Mouse (Mus musculus) liver, embryonic 14.5 days (tissue): ENCODE data around the gene Ntn4. TPM values are rescaled to one million over a fixed set of nuclear protein-coding genes. Genes with fewer than 3 reads are reported as not detected.

Source experiments
- ATAC-seq: fragments of 200-750 bp; cut with Nextera tagmentation; 2 replicates; pipeline ENCODE4 v1.8.0; 2017; ENCODE audit warnings: moderate number of reproducible peaks, mild to moderate bottlenecking, moderate library complexity; ENCODE audit not compliant: insufficient read depth
- DNase-seq, 3 experiments: peaks; one replicate each; pipeline ENCODE4 v3.0.0-alpha.2; 2012 to 2013; ENCODE audit warnings: low read depth in 3 of 3, low spot score in 3 of 3
- H3K27ac ChIP-seq: fragments of 300-500 bp; sonication (generic); 2 replicates; pipeline ENCODE4 v1.5.1; 2014; ENCODE audit warnings: moderate library complexity, mild to moderate bottlenecking, control low read depth, inconsistent platforms
- H3K27me3 ChIP-seq: fragments of 300-500 bp; sonication (generic); 2 replicates; pipeline ENCODE4 v1.6.1; 2014; ENCODE audit warnings: mild to moderate bottlenecking, low read length, moderate library complexity; ENCODE audit not compliant: control insufficient read depth, insufficient read depth
- H3K36me3 ChIP-seq: fragments of 300-500 bp; sonication (generic); replicated peaks from 2 replicates; pipeline ENCODE4 v1.6.1; 2014; ENCODE audit warnings: low read depth; ENCODE audit not compliant: control insufficient read depth, insufficient read depth
- H3K4me1 ChIP-seq, 2 experiments: fragments of 200-500 bp in 1 of 2; fragments of 300-500 bp in 1 of 2; sonication (generic) in 1 of 2; replicated peaks; 2 replicates each; pipeline ENCODE4 v1.6.1; 2012 to 2014; ENCODE audit warnings: antibody characterized with exemption in 1 of 2, inconsistent platforms in 1 of 2, low read length in 1 of 2; ENCODE audit not compliant: control insufficient read depth in 2 of 2, insufficient read depth in 2 of 2
- H3K4me2 ChIP-seq: fragments of 300-500 bp; sonication (generic); 2 replicates; pipeline ENCODE4 v1.6.1; 2014; ENCODE audit warnings: low read depth, mild to moderate bottlenecking, control low read depth, moderate library complexity
- H3K4me3 ChIP-seq, 2 experiments: fragments of 200-500 bp in 1 of 2; fragments of 300-500 bp in 1 of 2; sonication (generic) in 1 of 2; 2 replicates each; pipeline ENCODE4 v1.5.1; 2012 to 2014; ENCODE audit warnings: low read depth in 2 of 2, low read length in 2 of 2, mild to moderate bottlenecking in 2 of 2, control low read depth in 1 of 2, inconsistent platforms in 1 of 2, moderate library complexity in 1 of 2; ENCODE audit not compliant: insufficient read depth in 1 of 2
- H3K9ac ChIP-seq: fragments of 300-500 bp; sonication (generic); replicated peaks from 2 replicates; pipeline ENCODE4 v1.6.1; 2014; ENCODE audit warnings: mild to moderate bottlenecking, control low read depth, moderate library complexity
- H3K9me3 ChIP-seq: fragments of 300-500 bp; sonication (generic); 2 replicates; pipeline ENCODE4 v1.6.1; 2016; ENCODE audit warnings: low read length, mixed read lengths; ENCODE audit not compliant: control insufficient read depth
- CTCF ChIP-seq: IDR thresholded peaks from 2 replicates; pipeline ENCODE4 v1.5.1; 2016; ENCODE audit warnings: antibody characterized with exemption, low read depth, control low read depth
- EP300 ChIP-seq: IDR thresholded peaks from 2 replicates; pipeline ENCODE4 v1.6.1; 2016; ENCODE audit warnings: antibody characterized with exemption, low read depth
- WGBS: fragments of 180-500 bp; shearing (Covaris S2); extraction: QIAGEN DNeasy Blood & Tissue Kit; methylation state at CpG from one replicate; pipeline ENCODE4 v1.1.7; 2014; ENCODE audit not compliant: insufficient replicate concordance; 5-methylcytosine and 5-hydroxymethylcytosine counted together
- polyA plus RNA-seq, 2 experiments: library from polyadenylated mRNA; depleted of rRNA in 1 of 2; stranded (reverse) in 1 of 2; unstranded in 1 of 2; fragments of >200 nt; fragmentation: Nextera tagmentation in 1 of 2; extraction: Ambion mirVana in 1 of 2; gene quantifications; 2 replicates each; pipeline versions ENCODE4 v1.2.1 to v1.2.3; 2012 to 2014

Gene Ntn4
- polyA plus RNA-seq (2012; rRNA removed) (0.44 and 0.52 TPM in 2 replicates), polyA plus RNA-seq (2014; fragmentation: Nextera tagmentation; extraction: Ambion mirVana) (0.05 and 0.11 TPM in 2 replicates)

DNA sequence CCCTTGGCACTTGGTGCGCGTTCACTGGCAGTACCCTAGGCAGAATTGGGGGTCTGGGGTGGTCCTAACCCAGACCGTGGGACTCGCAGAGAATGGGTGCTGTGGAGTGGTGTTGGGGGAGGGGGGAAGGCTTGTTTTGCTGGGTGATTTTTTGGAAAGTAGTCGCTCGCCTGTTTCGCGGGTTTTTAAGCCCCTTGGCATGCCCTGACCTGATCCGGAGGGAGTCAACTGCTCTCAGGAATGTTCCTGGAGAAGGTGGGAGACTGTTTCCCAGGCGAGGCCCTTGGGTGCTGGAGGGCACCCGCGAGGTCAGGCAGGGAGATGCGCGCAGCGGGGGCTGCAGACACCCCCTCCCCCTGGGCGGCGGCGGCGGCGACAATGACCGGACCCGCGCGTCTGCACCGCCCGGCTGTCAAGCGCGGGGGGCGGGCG is at the start of gene Ntn4:
Ntn4 (plus strand) TSS at position 161 of the 432 bp plus-strand sequence.
- Histone ChIP-seq H3K4me3 (peak within 1 kb of the TSS; percentile 58 to 62), H3K9ac (peak within 1 kb of the TSS; percentile 25), H3K27ac (no peak within 1 kb of the TSS), H3K9me3 (no peaks in the 10 kb centered on the region), H3K4me2 (peak within 1 kb of the TSS; percentile 93), H3K27me3 (peaks cover 30% of the 10 kb centered on the region), H3K36me3 (no peaks in the 10 kb centered on the region), H3K4me1 (peaks cover 10 to 13% of the 10 kb centered on the region in 2 experiments)
- 5% methylated on average over 25 of the region's 30 CpGs for WGBS
- ATAC-seq, result no peak
- TF ChIP-seq EP300, result no peak
- TF ChIP-seq CTCF, result no peak
- DNase-seq, result no peak

DNA sequence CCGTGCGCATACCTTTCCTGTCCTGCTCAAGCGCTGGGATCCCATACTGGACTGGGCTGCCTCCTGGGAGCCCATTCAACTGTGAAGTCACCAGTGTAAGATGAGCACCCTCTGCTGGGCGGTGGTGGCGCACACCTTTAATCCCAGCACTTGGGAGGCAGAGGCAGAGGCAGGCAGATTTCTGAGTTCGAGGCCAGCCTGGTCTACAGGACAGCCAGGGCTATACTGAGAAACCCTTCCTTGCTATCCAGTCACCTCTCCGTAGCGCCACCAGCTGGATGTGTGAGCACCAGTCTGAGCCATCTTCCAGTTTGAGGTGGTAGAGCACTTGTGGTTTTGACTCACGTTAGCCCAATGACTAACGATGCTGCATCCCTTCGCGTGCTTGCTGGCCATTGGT is 48.0 kb upstream of the Ntn4 start:
- no peak for ATAC-seq
- TF ChIP-seq CTCF, result peak; percentile 71
- TF ChIP-seq EP300, result no peak
- H3K9ac ChIP-seq, result no peak overlapping the region
- DNase-seq, result peak in 1 of 3 experiments; percentile 27
- no peaks in the 10 kb centered on the region for H3K27me3 ChIP-seq
- H3K4me2 ChIP-seq, result no peak overlapping the region
- H3K4me3 ChIP-seq, result no peak overlapping the region
- no peaks in the 10 kb centered on the region for H3K9me3 ChIP-seq
- H3K27ac ChIP-seq, result no peak overlapping the region
- H3K36me3 ChIP-seq, result no peaks in the 10 kb centered on the region
- peaks cover 7 to 20% of the 10 kb centered on the region in 2 experiments for H3K4me1 ChIP-seq
- 50% methylated on average over 12 of the region's 12 CpGs for WGBS

DNA sequence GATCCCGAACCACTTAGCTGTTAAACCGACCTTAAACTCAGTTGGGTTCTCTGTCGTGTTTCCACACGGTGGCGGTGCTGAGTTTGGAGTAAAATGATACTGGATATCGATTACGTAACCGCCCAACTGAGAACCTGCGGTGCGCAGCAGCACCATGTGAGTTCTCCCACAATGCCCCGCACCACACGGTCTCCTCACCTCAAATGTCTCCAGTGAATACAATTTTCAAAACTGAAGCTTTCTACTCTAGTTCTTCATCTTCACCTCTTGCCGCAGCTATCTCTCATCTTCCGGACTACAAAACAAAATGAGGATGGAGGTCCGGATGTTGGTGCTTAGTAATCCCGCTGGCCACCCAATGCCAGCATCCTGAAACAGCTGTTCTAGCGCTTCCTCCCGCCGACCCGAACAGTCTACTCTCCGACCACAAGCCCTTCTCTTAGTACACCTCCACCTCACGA is 46.4 kb upstream of the Ntn4 start:
- Histone ChIP-seq H3K27ac (no peak overlapping the region), H3K9me3 (no peaks in the 10 kb centered on the region), H3K36me3 (no peaks in the 10 kb centered on the region), H3K4me2 (peak overlapping the region; percentile 70), H3K4me1 (peaks cover 0 to 9% of the 10 kb centered on the region in 2 experiments; a peak in 3 of 4 replicates), H3K9ac (peak overlapping the region; percentile 37), H3K27me3 (no peaks in the 10 kb centered on the region), H3K4me3 (peak overlapping the region; percentile 40 to 64)
- TF ChIP-seq EP300 (no peak), CTCF (peak; percentile 84)
- 2% methylated on average over 22 of the region's 22 CpGs for WGBS
- DNase-seq (peak; percentile 30 to 83 (median 42)), ATAC-seq (peak; percentile 60)

DNA sequence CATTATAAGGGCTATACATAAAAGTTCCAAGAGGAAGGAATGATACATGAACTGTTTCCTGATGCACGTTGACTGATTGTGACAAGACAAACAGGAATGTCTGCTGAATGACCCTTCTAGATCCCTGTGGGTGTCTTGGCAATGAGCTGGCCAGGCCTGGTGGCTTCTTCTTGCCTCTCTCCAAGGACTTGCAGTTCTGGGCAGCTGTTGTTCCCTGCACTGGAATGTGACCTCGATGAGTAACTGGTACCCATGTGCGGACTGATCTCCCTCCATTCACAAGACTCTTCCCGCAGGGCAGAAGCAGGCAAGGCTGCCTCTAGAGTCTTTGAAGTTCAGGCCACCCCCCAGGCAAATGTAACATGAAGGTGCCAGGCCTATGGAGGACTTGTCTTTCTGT is 44.6 kb upstream of the Ntn4 start:
- H3K9ac ChIP-seq, result no peak overlapping the region
- H3K4me3 ChIP-seq, result no peak overlapping the region
- WGBS, result 53% methylated on average over 4 of the region's 4 CpGs
- DNase-seq, result no peak
- H3K36me3 ChIP-seq, result no peaks in the 10 kb centered on the region
- H3K4me2 ChIP-seq, result no peak overlapping the region
- no peak for ATAC-seq
- H3K27ac ChIP-seq, result no peak overlapping the region
- H3K27me3 ChIP-seq, result no peaks in the 10 kb centered on the region
- H3K9me3 ChIP-seq, result no peaks in the 10 kb centered on the region
- H3K4me1 ChIP-seq, result peaks cover 0 to 4% of the 10 kb centered on the region in 2 experiments; a peak in 2 of 4 replicates
- no peak for TF ChIP-seq EP300
- TF ChIP-seq CTCF, result no peak

DNA sequence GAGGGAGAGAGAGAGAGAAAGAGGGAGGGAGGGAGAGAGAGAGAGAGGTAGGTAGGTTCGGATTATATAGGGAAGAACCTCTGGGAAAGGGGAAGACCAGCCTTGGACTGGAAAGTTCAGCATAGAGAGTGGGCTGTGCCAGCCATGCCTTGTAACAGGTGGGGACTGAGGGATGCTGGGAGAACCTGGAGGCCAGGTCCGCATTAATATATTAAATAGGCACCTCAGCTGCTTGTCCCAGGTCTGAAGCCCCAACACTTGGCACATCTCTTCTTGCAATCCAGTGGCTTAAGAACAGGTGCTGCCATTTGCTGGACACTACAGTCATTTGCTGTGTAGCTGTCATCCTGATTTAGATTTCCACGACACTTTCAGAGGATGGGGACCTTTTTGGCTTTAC is 43.8 kb upstream of the Ntn4 start:
- H3K4me2 ChIP-seq, result no peak overlapping the region
- TF ChIP-seq CTCF, result no peak
- TF ChIP-seq EP300, result no peak
- ATAC-seq (no peak), DNase-seq (no peak)
- no peaks in the 10 kb centered on the region for H3K36me3 ChIP-seq
- peaks cover 0 to 4% of the 10 kb centered on the region in 2 experiments; a peak in 2 of 4 replicates for H3K4me1 ChIP-seq
- H3K9ac ChIP-seq, result no peak overlapping the region
- WGBS, result 52% methylated on average over 3 of the region's 3 CpGs
- H3K27ac ChIP-seq, result no peak overlapping the region
- no peak overlapping the region for H3K4me3 ChIP-seq
- H3K27me3 ChIP-seq, result no peaks in the 10 kb centered on the region
- no peaks in the 10 kb centered on the region for H3K9me3 ChIP-seq
